In the genomic region with DNA sequence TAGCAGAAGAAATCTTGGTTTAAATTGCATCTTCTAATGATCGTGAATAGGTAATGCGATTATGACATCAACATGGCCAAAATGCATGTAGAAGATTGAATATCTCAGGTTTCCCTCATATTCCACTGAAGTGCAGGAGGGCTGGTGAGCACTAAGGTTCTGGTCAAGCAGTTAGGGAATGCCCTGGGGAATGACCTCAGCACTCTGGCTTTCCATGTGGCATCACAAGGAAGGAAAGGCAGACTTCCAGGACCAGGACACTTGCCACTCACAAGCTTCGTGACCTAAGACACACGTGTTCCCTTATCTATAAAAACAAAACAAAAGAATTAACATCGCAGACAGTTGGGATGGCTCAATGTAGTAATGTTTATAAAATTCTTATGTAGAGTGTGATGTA, we compare ENCODE assay signal across 26 mouse cellular contexts.
"Had no signal": no experiment of that assay in that cellular context is flagged by ENCODE, and none has a peak within 500 bp of the region (broad histone marks: within the 10 kb centered on the region; RNA-seq: fewer than 3 reads in every experiment).

No protein-coding gene starts in this region.

- ATAC-seq: hindbrain, embryonic 16.5 days; inflammation-experienced regulatory T-cells, adult 6 months; intestine, embryonic 15.5 days; intestine, postnatal 0 days had no signal

- H3K27me3 ChIP-seq: heart, embryonic 13.5 days; heart, embryonic 15.5 days; hindbrain, embryonic 12.5 days; intestine, embryonic 15.5 days; limb, embryonic 12.5 days had no signal

- H3K9me3 ChIP-seq: heart, embryonic 13.5 days; heart, embryonic 15.5 days; hindbrain, embryonic 10.5 days; hindbrain, embryonic 12.5 days; intestine, embryonic 15.5 days; limb, embryonic 10.5 days; limb, embryonic 12.5 days had no signal

- H3K36me3 ChIP-seq: heart, embryonic 13.5 days; heart, embryonic 15.5 days; hindbrain, embryonic 10.5 days; hindbrain, embryonic 12.5 days; intestine, embryonic 15.5 days; limb, embryonic 10.5 days; limb, embryonic 12.5 days had no signal

- H3K9ac ChIP-seq: heart, embryonic 13.5 days; heart, embryonic 15.5 days; hindbrain, embryonic 12.5 days; hindbrain, embryonic 14.5 days; intestine, embryonic 15.5 days; limb, embryonic 12.5 days had no signal

- DNase-seq: gastrocnemius, adult 2 months; gastrocnemius, postnatal 10 days; gastrocnemius, postnatal 25 days; heart, adult 2 months; heart, postnatal 4 days; kidney, adult 18-20 months; kidney, adult 8-10 months; kidney, postnatal 10 days; kidney, postnatal 25 days; kidney, postnatal 4 days; liver had no signal

- H3K4me3 ChIP-seq: gastrocnemius, adult 2 months; heart, adult 2 months; heart, embryonic 13.5 days; heart, embryonic 15.5 days; hindbrain, embryonic 10.5 days; hindbrain, embryonic 12.5 days; intestine, embryonic 15.5 days; layer of hippocampus, adult 2 months; left cerebral cortex, adult 2 months; limb, embryonic 10.5 days; limb, embryonic 12.5 days had no signal

- H3K4me2 ChIP-seq: heart, embryonic 11.5 days; heart, embryonic 13.5 days; heart, embryonic 15.5 days; hindbrain, embryonic 12.5 days; hindbrain, embryonic 14.5 days; intestine, embryonic 15.5 days; limb, embryonic 12.5 days; liver, embryonic 11.5 days had no signal

- H3K27ac ChIP-seq: gastrocnemius, adult 2 months; heart, adult 2 months; heart, embryonic 13.5 days; heart, embryonic 15.5 days; hindbrain, embryonic 10.5 days; hindbrain, embryonic 12.5 days; hindbrain, embryonic 14.5 days; intestine, embryonic 15.5 days; layer of hippocampus, adult 2 months; left cerebral cortex, adult 2 months; limb, embryonic 10.5 days; limb, embryonic 12.5 days had no signal
